Mouse (Mus musculus): ENCODE data around the gene Chd1.

The Chd1 gene

DNA sequence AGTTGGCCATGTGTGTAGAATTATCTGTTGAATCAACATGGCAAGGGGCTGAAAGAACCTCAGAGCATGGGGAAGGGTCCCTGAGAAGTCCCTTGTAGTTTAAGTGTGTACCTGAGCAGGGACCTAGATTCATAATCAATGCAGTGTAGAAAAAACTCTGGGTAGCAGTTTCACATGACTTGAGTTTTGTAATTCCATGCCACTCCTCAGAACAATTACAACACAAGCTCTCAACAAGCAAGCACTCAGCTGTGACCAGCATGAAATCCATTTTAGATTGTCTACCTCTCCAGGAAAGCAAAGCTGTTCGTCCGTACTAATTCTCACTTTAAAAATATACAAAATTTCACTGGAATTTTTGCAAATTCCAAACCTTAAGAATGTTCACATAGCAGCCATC lies 105.2 kb downstream of the Chd1 start:
- no peak for DNase-seq (ENCODE audit: low spot score in 2 of 2)

DNA sequence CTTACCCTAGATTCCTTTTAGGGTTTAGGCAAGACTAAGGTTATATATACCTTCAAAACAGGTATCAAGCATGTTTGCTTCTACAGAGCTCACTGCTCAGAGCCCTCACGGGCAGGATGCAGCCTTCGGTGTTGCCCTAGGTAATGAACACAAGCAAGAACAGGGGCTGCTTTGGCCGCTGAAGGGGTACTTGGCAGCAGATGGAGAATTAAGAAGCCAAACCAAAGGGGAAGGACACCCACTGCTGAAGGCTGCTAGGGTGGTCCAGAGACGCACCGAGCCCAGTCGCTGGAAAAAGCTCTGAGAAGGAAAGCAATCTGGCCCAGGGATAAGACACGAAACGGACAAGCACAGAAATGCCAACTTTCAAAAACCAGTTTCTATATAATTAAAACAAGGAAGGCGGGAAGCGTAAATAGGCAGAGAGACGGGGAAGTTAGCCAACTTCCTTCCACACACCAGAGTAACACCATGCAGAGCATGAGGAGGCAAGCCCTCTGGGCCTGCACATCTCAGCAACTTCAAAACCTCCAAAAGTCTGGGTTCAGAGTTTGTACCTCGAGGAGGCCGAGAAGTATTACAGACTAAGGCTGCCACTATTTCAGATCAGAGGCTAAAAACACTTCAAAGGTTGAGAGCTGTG lies 107.5 kb downstream of the Chd1 start:
- no peak for DNase-seq (ENCODE audit: low spot score in 2 of 2)

DNA sequence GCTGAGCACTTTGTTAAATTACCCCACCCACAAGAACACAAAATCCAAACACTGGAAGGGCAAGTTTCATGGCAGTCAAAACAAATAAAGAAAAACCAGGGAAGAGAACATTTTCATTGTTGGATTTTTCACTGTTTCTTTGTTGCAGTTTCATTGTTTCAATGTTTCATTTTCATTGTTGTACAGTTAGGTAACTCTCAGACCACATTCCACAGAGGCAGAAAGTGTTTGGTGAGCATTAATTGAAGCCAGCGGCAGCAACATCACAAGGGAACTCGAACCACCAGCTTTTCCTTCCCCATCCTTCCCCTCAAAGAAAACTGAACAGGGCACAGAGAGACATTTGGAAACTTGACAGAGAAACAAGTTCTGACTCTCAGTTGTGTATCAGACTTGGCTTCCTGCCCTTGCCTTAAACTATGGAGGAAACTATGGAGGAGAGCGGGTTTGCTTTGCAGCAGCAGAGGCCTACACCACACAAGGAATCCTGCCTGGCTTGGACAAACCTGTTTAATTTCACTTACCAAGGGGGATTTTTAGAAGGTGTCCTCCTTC lies 109.0 kb downstream of the Chd1 start:
- no peak for DNase-seq (ENCODE audit: low spot score in 2 of 2)

DNA sequence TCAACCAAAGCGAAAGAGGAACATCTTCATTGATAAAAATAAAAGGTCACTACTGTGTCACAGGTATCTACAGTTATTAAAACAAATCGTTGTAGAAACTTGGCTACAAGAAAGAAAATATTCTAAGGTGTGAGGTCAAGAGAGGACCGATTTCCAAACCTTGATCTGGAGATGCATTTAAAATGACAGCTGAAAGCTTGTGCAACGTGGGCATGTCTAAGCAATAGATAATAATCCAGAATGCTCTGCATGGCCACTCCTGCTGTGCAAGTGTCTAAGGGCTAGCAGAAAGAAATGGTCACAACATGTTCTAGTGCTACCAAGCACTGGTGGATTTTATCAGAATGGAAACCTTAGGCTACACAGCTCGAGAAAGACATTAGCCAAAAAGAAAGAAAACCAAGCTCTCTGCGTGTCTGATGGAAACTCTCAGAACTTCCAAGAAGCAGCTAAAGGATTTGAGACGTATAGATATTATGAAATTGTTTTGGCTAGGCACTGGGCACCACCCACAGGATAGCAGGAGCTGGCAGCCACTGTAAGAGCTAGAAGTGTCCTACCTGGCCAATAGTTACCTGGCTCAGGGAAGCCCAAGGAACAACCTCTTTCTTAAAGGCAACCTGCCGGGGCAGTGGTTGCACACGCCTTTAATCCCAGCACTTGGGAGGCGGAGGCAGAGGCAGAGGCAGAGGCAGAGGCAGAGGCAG lies 110.7 kb downstream of the Chd1 start:
- DNase-seq (ENCODE audit: low spot score in 2 of 2) = no peak

DNA sequence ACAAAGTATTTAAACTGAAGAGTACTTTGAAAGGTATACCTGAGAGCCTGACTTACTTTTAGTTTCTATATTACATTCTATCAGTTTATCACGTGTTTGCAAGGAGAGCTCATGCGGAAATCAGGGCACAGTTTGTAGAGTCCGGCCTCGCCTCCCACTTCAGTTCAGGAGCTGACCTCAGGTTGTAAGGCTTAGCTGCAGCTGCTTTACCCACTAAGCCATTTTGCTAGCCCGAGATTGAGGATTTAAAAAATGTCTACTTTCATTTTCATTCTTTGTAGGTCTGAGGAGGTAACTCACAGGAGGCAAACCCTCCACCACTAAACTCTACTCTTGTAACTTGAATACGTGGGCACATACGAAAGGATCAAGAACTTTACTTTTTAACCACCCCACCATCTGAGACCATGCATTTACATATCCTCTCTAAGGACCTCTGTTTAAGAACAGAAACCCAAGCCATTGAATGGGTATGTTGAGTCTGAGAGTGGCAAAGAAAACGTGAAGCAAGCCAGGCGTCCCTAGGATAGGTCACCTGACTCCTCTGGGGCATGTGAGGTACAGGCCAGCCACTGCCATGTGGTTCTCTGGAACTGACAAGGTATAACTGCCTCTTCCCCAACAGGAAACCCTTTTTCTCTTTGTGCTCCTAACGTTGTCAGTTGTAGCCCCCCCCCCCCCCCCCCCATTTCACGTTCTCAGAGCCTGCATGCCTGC lies 111.8 kb downstream of the Chd1 start:
- DNase-seq (ENCODE audit: low spot score in 2 of 2) = no peak

DNA sequence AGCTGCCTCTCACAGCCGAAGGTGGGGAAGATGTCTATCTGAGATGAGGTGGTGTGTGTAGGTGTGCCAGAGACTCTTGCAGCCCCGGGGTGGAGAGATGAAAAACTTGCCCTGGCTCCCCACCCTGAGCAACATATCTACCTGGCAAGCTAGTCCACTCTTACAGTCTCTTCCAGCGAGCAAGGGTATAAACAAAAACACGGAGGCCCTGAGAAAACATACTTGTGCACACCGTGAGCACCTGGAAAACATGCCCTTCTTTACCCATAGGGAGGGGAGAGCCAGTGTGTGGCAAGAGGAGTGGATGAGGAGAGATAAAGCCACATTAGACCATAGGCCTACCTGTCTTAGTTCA lies 112.3 kb downstream of the Chd1 start:
- DNase-seq (ENCODE audit: low spot score in 2 of 2) = no peak

DNA sequence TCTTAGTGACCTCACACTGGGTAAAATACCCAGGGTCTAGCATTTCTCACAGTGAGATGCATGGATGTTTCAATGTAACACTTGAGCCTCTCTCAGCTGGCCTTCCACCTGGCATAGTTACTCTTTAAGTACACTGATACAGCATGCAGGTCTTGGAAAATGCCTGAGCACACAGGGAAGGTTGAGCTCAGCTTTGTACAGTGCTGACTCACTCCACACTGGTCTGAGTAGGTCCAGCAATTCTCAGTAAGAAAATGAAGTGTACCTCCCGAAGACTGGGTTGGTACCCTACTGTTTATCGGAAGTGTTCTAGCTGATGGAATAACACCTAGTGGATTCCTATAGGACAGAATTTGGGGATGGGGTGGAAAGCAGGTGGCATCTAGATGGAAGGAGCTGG lies 112.9 kb downstream of the Chd1 start:
- DNase-seq (ENCODE audit: low spot score in 2 of 2) = no peak

DNA sequence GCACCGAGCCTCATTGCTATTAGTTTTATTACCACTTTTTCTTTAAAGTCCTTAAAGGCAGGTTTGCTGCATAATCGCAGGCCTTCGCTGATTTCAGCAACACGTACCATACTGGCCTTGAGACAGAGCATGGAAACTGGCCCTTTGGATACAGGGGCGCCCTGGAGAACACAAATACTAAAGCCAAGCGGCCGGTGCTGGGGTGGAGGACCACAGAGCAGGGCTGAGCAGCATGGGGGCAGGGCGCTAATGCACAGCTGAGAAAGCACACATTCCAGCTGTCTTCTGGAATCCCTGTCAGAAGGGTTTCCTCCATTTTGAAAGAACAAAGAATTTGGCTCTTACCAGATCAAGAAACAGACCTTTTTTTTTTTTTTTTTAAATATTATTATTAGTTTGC lies 113.6 kb downstream of the Chd1 start:
- DNase-seq (ENCODE audit: low spot score in 2 of 2) = no peak

DNA sequence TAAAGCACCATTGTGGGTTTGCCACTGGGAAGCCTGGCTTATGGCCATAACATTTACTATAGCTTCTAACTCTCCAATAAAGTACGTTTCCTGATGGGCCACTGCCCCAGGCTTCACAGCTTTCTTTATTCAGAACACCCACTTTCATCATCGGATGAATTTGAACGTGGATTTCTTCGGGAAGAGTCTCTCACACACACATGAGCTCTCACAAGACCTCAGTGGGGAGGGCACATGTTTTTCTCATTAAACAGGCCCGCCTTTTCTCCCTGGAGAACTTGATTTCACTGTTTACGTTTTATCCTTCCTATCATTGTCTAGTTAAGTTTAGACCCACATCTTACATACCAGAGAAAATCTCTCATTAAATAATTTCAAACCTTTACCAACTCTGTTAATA lies 115.4 kb downstream of the Chd1 start:
- no peak for DNase-seq (ENCODE audit: low spot score in 2 of 2)

DNA sequence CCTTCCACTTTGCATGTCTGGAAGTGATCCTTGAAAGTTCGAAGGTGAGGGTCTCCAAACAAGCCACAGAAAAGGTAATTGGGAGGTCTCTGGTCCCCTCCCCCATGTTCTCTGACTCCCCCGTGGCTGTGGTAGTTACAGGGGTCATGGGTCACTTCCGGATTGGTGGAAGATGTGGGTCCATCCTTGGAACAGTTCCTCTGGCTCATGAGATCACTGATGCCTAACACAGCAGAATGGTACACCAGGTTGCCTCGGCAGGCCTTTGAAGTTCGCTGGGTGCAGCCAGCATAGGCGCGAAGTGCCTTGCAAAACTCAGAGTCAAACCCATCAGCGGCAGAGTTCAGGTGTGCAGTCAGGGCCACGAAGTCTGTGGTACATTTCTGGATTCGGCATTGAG lies 116.0 kb downstream of the Chd1 start:
- DNase-seq (ENCODE audit: low spot score in 2 of 2) = no peak

DNA sequence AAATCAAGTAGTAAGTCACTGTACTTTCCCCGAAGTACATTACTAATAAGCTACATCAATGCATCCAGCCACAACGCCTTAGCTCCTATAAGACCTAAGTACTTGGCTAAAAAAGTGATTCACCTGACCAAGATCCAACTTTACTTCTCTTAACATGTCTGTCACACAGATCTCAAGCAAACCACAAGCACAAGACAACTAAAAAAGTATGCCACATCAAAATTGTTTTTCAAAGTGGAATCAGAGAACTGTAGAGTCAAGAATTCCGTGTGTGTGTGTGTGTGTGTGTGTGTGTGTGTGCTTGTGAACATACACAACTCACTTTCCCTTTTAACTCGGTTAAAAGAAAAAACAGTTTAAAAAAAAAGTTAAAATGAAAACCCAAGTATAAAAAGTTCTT lies 116.9 kb downstream of the Chd1 start:
- no peak for DNase-seq (ENCODE audit: low spot score in 2 of 2)

Data from spleen, postnatal 4 days (tissue).